Mouse (Mus musculus) CD8-positive naive resting alpha-beta T cell, adult 2 months (primary cell): ENCODE data around the gene Smad6.

Experiments used
- DNase-seq, 2 experiments: peaks; one replicate each; pipeline ENCODE4 v3.0.0; 2022; ENCODE audit warnings: low read depth in 2 of 2, low spot score in 2 of 2

Gene Smad6

DNA sequence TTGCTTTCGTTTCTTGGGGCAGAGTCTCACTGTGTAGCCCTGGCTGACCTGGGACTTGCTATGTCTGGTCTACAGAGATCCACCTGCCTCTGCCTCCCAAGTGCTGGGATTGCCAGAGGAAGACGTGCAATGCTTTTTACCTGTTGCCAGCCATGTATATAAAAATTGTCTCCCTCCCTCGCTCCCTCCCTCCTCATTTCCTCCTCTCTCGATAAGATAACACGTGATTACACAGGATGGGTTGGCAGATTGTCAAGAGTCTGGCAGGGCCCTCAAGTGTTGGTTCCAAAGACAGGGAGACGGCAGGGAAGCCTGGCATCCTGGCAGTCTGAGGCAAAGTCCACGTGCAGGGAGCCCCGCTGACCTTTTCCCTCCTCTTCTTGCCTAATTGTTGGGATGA, 32.2 kb downstream of the Smad6 start:
- no peak for DNase-seq

DNA sequence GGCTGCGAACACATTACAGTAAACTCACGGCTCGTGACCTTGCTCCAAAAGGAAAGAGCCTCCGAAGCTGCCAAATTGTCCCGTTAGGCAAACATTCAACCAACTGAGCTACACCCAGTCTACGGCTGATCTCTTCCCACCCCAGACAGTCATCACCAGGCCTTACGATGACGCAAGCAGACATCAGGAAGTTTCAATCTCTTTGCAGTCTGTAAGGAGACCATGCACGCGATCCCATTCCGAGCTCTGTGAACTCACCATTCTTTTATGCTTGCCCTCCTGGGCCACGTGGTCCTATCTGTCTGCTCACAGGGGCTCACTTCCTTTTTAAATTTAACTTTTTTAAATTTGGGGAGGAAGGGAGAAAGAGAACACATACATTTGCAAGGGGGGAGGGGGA, 32.6 kb downstream of the Smad6 start:
- DNase-seq, result peak in 1 of 2 experiments; percentile 9

DNA sequence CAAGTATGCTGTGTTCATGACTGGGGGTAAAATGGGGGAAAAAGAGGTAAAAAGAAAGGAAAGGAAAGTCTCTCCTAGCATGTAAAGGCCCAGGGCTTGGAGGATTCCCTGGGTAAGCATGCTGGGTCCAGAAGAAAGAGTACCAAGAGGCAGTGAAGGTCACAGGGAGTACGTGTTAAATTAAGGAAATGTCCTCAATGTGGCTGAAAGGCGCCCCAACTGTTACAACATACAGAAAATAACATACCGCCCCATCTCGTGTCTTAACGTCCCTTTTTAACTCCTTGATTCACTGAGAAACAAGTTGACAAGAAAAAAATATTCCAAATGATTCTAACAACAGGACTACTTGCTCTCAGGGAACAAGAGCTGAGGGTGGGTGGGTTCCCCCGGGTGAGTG, 36.7 kb downstream of the Smad6 start:
- no peak for DNase-seq

DNA sequence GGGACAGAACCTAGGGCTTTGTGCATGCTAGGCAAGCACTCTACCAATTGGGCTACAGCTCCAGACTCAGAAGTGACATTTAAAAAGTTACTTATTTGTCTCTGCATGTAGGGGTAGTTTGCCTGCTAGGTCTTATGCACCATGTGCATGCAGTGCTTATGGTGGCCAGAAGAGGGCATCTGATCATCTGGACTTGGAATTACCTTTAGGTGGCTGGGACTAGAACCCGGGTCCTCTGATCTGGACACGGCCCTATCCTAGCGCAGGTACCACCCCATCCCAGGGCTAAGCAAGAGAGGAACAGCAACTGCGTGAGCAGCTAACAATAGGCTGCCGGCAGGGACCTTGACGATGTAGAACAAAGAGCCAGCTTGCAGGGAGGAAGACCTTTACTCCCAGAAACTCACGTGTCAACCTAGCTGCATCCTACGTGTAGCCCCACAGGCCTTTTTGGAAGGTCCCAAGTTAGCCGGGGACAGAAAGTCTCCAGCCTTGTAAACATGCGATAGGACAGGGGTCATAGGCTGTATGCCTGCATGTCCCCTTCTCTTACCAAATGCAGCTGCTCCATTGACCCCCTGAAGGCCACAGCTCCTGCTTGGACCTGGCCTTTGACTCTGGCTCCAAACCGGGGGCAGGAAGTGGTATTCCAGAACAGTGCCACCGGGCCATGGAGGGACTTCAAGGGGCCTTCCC, 38.8 kb downstream of the Smad6 start:
- DNase-seq, result no peak

DNA sequence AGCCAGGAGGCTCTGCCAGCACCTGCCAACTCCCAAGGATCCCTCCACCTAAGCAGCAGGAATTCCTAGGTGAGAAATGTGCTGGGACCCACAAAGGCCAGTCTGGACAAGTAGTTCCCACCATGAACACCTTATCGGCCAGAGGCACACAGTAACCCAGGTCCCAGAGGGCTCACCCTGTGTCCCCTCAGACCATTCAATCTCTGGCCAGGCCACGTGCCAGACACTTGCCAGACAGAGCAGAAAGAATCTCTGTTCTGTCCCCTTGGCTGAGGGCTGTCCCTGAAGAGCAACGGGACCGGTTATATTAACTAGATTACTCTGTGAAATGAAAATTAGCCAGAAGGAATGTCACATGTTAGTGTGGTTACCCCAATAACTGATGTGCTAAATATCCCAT, 39.9 kb downstream of the Smad6 start:
- DNase-seq, result no peak

DNA sequence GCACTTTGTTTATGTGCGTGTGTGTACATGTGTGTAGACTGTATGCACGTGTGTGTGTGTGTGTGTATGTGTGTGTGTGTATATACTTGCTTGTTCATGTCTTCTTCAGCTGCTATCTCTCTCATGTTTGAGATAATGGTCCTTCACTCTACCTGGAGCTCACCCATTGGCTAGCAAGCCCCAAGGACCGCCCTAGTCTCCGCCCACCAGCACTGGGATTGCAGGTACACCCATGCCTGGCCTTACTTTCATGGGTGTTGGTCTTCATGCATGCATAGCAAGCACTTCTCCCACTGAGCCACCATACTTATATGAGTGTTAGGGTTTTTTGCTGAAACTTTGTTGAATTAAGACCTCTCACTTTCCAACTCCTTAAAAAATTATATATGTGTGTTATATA, 40.5 kb downstream of the Smad6 start:
- no peak for DNase-seq

DNA sequence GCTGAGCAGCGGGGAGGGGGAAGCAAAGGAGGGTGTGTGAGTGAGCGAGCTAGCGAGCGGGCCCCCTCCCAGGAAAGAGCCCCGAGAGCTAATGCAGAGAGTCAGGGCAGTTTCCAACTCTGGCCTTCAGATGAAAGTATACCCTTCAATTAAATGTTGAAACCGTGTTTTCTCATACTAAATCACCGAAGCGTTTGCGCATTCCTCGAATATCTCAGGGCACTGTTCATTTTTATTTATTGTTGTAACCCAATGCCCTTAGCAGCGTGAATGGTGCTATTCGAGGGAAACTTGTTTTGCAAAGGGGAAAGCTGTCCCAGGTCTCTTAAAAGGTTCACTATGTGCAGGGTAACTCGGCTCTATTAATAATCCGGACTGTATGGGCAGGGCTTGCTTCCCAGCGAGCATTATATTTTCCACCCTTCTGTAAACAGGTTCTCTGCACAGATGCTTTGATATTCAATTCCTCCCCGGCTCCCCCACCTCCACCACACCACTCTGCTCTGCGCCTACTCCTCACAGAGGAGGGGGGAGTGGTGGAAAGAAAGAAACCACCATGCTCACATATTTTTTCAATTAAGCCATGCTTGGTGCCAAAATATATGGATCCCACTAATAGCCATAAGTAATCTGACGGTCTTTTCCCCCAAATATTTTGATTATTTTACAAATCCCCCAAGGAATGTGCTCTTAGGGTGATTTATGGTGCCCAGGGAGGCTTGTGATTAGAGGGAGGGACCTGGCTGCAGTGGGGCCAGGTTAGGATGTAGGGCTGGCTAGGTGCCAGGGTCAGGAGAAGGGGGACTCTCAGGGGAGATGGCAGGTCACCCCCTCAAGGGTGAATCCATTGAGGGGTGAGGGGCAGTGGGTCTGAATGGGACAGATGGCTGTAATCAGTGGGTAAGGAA, 41.4 kb downstream of the Smad6 start:
- DNase-seq, result no peak

DNA sequence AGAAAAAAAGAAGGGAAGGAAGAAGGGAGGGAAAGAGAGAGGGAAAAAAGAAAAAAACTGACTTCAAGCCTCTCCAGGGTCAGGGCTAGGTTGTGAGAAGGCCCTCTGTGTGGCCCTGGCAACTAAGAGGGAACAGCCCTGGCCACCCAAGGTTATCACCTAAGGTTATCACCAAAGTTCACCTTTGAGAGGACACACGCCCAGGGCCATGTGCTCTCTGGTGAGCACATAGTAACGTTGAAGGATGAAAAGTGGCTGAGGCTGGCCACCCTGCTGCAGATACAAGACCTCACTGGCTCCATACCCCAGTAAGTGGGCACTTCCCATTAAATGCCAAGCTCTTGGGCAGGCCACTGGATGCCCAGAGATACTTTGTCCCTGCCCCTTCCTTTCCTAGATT, 42.6 kb downstream of the Smad6 start:
- no peak for DNase-seq

DNA sequence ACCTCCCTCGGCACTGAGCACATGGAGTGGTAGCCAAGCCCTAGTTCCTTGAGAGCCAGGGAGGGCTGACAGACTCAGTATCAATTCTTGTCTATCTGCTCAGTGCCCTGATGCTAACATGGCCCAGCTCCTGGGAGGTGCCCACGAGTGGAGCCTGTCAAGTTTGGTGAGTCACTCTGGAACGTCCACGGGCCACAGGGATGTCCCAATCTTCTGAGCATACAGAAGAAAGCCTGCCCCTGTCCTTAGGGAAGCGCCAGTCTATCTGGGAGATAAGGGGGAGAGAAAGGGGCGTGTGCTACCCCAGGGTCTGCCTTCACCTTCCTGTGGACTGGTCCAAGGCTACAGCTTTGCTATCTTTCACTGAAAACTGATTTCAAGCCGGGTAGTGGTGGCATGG, 43.2 kb downstream of the Smad6 start:
- DNase-seq, result no peak

DNA sequence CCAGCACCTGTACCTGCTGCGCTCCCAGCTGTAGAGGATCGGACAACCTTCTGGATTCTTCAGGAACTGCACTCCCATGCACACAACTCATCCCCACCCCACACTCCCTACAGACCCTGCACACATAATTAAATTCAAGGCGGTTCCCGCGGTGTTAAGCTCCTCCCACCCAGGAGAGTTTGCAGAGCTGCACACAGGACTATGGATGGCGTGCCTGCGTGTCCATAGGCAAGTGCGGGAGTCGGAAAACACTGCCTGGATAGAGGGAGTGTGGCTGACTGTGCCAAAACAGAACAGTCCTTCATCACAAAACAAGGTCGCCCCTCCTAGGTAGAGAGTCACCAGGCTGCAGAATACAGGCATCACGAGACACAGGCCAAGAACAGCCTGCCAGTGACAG, 45.9 kb downstream of the Smad6 start:
- DNase-seq, result no peak

DNA sequence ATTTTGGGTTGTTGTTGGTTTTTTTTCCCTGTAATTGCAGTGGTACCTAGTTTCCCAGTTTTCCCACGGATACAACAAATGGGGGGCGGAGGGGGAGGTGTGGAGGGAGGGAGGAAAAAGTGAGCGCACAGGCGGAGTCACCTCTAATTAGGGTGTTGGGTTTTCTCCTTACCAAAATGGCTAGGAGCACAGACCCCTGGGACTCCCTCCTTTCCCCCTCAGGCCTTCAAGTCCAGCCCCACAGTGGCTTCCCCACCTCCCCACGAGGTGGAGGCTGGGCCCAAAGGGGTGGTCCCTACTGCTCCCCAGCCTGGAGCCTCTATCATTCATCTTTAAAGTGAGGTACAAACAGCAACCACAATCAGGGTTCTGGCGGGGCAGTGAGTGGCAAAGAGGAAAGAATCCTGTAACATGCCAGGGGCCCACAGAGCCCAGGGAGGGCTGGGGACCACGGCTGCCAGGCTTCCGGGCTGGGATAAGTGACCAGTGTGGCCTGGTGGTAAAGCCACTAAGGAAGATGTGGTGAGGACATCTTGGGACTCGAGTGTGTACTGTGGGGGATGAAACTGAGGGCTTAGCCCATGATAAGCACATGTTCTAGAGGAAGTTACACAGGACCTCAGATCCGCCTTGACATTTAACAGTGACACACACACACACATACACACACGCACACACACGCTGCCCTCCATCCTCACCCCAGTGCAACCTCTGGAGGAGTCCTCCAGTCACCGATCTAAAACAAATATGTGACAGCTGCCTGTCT, 47.4 kb downstream of the Smad6 start:
- DNase-seq, result no peak

DNA sequence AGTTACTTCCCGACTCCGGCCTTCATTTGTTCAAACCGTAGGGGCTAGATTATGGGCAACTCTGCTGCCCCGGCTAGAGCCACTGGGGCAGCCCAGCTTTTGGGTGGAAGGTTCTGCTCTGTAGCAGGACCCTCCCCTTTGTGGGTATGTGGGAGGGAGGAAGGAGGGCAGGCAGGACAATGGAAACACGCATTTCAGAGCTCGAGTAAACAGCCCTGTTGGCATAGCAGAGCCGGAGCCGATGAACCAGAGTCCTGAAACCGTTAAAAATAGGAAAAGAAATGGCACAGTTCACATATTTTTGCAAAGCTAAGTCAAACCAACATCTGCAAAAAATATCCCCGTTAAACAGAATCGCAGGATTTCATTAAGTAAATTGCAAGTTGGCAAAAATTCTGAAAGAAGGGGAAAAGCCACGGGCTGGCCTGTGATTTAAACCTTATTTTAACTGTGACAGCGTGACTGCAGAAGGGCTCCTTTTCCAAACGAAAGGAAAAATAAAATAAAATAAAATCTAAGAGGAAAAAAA, 48.1 kb downstream of the Smad6 start:
- no peak for DNase-seq

DNA sequence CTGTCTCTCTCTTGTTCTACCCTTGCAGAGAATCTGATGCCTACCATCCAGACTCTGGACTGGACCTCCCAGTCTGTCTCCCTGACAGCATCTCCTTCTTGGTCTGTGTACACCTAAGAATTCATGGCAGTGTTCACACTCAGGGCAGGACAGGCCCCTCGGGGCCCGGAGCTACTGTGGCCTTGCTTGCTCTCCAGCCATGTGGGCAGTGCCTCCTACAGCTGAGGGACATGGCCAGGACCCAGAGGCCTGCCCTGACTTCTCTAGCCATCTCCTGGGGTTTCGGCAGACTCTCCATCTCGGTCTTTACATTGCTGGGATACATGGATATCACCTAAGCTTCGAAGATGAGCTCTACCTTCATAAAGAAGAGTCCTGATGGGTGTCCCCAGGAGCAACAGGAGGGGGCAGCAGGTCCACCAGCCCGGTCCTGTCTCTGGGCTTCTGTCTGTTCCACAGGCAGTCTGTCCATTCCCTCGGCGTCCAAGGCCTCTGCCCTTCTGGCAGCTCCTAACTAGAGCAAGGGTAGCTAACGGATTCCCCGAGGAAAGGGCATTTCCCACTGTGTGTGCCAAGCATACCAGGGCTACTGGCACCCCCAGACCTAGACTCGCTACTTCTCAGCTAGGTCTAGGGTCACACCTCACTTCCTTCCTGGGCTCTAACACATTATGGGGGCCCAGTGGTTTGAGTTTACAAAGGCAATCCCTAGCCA, 49.1 kb downstream of the Smad6 start:
- DNase-seq, result no peak

DNA sequence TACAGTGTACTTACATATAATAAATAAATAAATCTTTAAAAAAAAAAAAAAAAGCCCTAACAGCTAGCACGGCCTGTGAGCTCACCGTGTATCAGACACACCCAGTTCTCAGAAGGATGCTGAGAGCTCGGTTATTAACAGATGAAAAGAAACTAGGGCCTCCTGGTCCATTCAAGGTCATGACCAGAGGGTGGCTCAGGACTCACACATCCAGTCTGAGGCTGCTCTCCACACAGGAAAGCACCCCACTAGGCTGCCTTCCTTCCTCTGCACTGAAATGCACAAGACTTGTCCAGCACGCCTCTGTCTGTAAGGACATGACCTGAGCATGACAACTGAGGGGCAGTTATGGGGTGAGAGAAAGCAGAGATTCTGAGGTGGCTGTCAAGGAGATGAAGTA, 50.3 kb downstream of the Smad6 start:
- DNase-seq, result no peak

DNA sequence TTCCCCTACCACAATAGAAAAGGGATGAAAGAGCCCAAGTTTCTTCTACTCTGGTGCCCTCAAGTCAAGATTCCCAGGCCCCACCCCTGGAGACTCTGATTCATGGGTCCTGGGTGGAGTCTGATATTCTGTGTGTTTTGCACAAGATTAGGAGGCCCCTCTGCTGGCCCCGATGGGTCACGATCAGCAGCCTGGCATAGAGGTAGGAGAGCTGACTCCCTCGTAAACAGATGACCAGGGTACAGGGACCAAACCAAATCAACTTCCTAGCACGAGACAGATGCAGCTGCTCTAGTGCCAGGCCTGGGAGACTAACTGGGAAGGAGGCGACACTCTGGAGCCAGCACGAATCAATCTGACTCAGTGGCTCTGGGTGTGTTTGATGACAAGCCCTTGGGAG, 51.0 kb downstream of the Smad6 start:
- DNase-seq, result no peak

DNA sequence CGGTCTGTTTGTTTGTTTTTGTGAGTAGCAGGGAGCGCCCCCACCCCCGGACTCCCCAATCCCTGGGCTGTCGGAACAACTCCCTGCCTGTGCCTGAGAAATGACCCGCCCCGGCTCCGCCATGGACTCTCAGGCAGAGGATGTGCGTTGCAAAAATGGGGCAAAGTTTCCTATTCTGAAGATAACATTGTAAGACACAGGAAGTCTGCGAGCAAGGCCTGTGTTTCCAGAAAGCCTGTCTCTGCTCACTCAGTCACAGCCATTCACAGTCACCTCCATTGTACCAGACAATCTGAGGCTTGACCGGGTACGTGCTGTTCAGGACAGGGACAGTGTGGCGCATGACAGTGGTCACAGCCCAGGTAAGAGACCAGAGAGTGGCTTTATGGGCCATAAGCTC, 51.5 kb downstream of the Smad6 start:
- no peak for DNase-seq

DNA sequence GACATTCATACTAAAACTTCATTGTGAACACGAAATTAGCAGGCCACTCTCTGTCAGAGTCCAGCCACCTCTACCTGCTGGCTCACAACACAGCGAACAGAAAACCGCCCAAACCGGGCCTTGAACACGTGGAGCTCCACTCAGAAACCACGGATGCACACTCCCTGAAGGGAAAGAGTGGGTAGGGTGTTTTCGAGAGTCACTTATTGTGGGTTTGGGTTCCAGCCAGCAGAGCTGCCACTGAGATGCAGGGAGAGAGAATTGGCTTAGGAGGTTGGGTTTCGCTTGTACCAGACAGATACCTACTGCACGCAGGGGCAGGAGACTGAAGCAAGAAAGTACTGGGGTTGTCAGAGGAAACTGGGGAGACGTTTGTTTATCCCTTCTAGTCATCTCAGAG, 52.4 kb downstream of the Smad6 start:
- DNase-seq, result no peak

DNA sequence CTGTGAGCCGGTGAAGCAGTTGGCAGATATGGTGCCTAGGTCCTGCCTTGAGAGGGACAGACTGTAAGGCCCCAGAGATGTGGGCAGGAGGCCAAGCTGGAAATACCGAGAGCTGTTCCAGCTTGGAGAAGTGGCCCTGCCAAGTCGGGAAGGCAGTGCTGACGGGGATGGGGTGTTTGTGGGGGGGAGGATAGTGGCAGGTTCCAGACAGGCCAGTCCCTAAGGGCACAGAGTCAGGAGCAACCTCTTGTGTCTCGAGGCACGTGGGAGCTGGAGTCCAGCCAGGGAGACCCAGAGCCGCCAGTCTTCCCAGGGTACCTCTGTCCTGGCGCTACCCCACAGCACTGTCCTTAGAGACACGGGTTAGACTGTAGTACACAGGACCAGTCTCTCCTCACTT, 53.3 kb downstream of the Smad6 start:
- no peak for DNase-seq

DNA sequence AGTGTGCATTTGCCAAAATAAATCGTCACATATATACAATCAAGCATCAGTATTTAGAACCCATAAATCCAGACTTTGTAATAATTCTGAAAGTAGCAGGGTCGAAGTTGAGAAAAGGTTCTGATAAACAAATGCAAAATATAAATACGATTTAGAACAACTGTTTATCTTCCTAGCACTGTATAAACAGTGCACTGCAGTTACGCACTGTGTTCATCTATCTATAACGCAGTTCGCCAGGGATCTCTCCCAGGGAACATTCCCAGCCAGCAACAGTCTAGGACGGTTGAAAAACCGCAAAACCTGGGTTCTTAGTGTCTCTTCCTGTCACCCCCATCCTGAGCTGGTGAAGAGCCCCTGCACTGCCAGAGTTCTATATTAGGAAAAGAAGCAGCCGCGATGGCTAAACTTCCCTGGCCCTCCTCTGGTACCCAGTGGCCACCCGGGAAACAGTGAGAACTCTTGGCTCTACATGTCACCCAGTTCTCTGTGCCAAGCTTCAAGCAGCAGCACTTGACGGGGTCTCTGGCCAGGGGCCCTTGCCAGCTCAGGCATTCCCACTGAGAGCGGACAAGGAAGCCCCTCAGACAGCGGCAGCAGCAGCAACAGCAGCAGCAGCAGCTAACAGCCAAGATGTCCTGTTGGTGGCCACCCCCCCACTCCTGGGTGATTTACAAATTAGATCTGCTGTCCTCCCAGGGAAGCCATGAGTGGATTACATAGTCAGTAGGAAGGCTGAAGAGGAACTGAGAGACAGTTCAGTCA, 54.3 kb downstream of the Smad6 start:
- no peak for DNase-seq

DNA sequence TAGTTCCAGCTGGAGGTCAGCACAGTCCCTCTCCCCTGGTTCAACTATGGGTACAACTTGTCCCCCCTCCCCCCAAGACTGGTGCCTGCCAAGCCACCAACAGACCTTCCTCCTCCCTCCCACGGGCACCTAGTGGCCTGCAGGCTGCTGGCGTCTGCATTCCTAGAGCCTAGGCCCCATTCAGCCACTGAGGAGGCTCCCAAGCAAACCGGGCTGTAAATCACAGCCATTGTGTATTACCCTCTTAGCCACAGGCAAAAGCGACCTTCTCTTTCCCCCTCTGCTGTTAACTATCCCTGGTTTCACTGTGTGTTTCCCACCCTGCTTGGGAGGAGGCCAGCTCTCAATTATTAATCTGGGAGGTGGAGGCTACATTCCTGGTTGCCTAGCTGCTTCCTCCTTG, 56.3 kb downstream of the Smad6 start:
- DNase-seq, result no peak
